Mouse (Mus musculus): ENCODE data around the gene Trpc4. TPM values are rescaled to one million over a fixed set of nuclear protein-coding genes. Genes with fewer than 3 reads are reported as not detected.

The Trpc4 gene
- total RNA-seq (2023) = not detected

DNA sequence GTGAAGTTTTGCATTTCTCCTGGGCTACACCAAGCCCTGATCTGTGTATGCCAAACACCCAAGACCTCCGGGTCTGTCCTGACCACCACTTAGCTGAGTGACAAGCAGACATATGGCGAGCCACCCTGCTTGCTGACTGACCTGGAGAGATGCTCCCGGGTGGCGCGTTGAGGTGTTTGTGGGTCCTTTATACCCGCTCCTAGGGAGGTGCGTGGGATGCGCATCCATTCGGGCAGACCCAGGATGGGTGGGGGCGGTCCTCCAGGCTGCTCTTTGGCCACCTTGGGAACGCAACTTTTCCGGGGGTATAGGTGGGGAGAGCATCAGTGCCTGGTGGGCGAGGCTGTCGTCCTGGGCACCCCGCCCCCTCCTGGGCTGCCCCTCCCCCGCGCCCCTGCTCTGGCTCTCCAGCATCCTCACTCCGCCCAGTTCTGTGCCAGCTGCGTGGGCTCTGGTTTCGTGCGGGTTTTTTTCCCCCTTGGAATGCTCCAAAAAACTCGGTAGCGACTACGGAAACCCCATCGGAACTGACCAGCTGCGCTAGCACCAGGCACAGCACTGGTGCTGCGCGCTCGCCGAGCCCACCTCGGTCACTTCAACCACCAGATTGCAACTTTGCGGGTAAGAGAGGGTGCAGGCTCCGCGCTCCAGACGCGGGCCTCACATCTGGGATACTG lies at the start of gene Trpc4:
TSS of gene Trpc4 (plus strand) at position 397 of the 677 bp plus-strand sequence.

DNA sequence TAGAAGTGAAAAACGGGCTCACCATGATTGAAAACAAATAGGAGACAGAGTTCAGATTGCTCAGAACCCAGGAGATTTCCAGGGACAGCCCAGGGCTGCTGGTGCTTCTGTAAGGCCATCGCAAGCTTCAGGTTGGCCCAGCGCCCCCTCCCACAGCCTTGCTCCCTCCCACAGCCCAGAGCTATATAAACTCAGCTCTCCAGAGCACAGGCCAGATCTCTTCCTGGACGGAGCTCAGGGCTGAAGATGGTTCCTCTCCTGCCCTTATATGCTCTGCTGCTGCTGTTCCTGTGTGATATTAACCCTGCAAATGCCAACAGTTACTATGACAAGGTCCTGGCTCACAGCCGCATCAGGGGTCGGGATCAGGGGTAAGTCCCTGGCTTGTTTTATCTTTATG lies 205.1 kb downstream of the Trpc4 start, which contains the start of gene Postn:
TSS of gene Postn (plus strand) at position 213 of the 400 bp plus-strand sequence.

Other genes with a start within 250 kb of the Trpc4 start
- gene Postn, start 205.1 kb downstream of the Trpc4 start, total RNA-seq (2023) = not detected

All from CD8-positive naive resting alpha-beta T cell, adult 57 days (primary cell).